Mouse (Mus musculus) thymus, postnatal 0 days (tissue): ENCODE measurements around the gene P2rx6. TPM values are rescaled to one million over a fixed set of nuclear protein-coding genes. Genes with fewer than 3 reads are reported as not detected.

Experiments
- DNase-seq: peaks from one replicate; pipeline ENCODE4 v3.0.0-alpha.2; 2015; ENCODE audit warnings: low spot score
- polyA plus RNA-seq: library from polyadenylated mRNA; unstranded; fragments of >200 nt; fragmentation: Nextera tagmentation; extraction: Ambion mirVana; gene quantifications from 2 replicates; pipeline ENCODE4 v1.2.1, GENCODE M21; 2015

The P2rx6 gene
- 1.4 and 2.0 TPM in 2 replicates for polyA plus RNA-seq

DNA sequence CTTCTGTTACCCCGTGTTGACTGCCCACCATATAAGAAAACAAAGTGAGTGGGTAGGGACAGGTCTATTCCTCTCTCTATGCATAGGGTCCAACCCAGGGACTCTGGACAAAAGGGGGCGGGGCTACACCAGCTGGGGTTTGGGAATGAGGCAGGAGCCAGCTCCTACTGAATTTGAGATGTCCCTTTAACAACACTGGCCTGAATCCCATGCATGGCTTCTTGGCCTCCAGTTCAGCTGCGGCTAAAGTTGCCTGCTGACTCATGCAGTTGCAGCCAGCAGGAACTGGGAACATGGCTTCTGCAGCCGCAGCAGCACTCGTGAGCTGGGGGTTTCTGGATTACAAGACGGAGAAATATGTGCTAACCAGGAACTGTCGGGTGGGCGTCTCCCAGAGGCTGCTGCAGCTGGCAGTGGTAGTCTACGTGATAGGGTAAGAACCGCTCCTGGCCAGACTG is at the start of gene P2rx6:
Gene P2rx6, plus strand, starts transcription at position 135 of the 458 bp plus-strand sequence.
- peak; percentile 5 for DNase-seq

DNA sequence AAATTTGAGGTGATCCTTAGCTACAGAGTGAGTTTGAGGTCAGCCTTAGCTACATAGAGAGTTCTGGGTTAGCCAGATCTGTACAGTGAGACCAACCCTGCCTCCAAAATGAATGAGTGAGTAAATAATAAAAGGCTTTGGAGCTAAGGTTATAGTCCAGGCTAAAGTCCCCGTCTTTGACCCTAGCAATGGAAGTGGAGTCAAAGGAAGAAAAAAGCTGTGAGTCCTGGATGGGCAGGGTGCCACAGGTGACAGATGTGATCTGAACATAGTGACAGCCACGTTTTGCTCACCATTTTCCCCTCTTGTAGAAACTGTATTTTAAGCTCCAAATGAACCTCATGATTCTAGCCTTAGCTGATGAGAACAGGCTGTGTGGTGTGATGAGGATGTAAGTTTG is 42.8 kb upstream of the P2rx6 start:
- DNase-seq: no peak

DNA sequence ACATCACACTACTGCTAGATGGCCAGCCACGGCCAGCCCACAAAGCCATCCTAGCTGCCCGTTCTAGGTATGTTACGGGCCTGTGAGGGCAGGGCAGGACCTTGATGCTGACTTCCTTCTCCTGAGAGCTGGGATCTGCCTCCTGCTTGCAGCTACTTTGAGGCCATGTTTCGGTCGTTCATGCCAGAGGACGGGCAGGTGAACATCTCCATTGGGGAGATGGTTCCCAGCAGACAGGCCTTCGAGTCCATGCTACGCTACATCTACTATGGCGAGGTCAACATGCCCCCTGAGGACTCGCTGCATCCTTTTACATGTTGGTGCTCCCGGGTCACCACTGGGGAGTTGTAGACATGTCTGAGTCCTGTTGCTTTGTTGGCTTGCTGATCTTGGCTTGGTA is 37.5 kb upstream of the P2rx6 start:
- no peak for DNase-seq

DNA sequence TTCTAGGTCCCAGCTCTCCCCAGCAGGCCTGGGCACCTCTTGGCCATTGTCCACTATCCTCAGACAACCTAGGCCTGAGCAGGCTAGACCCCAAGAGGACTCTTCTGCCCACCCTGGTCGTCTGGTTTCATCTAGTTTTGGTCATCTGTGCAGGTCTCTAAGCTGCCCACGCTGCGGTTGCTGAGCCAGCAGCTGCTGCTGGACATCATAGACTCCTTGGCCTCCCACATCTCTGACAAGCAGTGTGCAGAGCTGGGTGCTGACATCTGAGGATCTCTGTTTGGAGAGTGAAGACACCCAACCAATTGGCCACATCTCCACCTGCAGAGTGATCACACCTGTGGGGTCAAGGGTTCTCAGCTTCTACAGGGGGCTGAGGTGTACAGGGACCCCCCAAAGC is 36.2 kb upstream of the P2rx6 start:
- no peak for DNase-seq

DNA sequence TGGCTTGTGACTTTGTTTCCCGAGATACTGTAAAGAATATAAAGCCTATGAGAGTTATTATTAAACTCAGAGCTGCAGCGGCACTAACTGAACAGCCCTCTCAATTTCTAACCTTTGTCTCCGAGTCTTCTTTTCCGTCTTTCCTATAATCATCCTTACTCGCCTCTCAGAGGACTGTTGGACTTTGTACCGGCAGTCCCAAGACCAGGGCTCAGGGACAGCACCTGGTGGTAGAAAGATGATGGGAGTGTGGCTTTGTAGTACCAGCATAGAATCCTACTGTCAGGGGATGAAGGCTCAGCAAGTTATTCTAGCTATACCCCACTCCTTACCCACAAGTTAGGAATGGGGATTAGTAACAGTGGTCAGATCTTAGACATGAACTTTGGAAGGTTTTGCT is 35.5 kb upstream of the P2rx6 start:
- no peak for DNase-seq

DNA sequence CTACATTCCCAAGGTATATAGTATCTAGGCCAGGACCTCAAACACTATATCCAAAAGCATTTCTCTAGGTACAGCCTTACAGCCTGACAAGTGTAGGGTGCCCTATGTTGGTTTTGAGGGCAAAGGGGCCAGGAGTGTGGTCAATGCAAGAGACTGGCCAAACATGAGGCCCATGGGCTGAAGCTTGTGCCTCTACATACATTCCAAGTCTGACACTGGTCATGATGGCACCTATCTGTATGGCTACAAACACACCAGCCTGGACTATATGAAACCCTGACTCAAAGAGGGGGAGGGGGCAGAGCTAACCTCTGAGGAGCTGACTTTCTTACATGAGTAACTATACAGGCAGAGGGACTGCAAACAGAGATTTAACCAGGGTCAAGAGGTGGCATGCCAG is 34.1 kb upstream of the P2rx6 start:
- DNase-seq: no peak

DNA sequence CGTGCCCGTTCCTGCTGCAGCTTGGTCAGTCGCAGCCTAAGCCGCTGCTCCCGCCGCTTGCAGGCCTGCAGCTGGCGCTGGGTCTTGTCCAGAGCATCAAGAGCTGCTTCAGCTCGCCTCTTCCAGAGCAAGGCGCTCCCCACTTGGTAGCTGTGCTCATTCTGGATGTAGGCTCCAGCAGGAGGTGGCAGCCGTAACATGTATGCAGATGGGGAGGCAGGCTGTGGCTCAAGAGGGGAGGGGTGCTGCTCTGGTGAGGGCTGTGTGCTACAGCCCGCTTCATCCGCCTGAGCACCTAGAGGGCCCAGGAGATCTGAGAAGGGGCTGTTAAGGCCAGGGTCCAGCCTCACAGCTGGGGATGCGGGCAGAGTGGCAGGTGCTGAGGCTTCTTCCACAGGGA is 33.4 kb upstream of the P2rx6 start:
- DNase-seq: no peak

DNA sequence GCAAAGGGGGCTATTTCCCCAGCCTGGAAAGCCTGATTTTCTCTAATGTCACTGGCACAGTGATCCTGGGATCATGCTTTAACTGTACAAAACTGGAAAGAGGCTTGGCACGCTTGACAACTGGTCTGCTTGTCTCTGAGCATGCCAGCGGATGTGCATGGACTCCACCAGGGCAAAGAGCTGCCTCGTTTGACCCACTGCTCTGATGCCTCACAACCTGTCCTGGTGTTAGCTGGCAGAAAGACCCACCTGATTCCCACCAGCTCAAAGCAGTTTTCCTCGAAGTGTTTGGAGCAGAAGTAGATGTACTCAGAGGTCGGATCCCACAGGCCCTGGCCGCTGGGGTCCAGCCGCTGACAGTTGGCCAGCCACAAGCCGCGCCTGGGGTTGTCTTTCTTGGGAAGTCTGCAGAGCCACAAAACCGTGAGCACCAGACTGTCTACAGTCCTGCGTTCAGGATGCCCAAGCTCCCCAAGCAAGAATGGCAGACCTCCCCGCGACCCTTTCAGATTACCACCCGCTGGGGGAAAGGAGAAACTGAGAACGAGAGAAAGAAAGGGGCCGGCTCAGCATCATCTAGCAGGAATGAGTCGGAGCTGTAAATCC is 31.6 kb upstream of the P2rx6 start:
- DNase-seq: no peak

DNA sequence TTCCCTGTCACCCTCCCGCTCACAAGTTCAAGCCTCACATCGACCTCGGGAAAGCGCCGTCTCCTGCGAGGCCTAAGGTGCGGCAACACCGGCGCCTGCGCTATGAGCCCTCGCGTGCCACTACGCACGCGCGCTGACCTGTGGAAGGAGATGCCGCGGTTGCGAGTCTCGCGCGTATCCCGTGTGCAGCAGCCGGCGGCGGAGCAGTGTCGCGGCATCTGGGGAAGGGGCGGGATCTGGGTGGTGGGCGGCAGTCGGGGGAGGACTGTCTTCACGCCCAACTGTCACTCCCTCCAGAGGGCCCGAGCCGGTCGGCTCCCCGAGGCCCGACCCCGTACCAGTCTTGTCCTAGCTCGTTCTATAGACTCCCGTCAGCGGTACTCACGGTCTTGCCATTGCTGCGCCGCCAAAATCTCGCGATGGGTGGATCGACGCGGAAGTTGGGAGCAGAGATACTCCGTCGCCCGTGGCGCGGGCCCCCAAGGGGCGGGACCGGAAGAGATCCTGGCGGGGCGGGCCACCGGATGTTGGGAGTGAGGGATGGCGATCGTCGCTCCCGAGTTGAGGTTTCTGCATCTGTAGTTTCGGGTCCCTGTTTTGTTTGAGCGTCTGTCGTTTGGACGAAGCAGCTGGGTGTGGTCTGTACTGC is 30.9 kb upstream of the P2rx6 start, which contains the start of gene Thap7:
Gene Thap7, minus strand, starts transcription at position 497 of the 649 bp plus-strand sequence.
- peak; percentile 98 for DNase-seq

DNA sequence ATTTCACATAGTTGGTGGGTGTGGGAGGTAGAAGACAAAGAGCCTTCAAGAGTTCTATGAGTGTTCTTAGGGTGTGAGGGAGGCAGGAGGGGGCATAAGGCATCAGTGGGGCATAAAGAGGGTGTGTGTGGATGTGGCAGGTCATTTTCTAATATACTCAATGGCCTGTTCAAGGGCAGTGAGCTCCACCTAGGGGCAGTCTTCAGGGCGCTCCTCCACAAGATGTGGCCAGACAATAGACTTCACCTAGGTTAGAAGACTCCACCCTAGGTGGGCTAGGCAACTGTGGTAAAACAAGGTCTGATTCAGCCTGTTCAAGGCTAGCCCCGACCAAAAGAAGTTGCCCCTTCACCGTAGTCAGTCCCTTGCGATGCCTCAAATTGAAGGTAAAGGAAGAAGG is 29.4 kb upstream of the P2rx6 start:
- no peak for DNase-seq

DNA sequence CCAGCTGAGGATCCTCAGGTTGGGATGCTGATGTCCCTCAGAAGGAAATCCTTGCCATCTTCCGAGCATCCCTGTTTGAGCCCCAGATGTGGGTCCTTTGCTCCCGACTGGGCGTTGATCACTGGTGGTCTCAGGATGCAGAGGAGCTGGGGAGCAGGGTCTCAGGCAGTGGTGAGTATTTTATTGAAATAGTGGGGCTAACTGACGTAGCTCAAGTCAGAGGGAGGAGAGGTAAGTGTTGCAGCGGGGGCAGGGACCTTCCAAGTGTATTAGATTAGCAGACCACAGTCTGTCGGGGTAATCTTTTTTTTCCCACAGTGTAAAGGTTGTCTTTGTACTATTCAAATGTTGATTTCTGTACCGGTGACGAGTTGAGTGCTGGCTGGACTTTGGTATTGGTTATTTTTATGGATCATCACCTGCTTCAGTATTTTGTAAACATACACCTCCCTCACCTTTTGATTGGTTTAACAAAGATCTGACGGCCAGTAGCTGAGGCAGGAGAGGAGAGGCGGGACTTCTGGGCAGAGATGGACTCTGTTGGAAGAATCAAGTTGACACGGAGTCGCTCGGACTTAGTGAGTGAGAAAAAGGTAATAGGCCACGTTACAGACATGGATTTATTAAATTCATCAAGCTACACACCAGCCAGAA is 28.9 kb upstream of the P2rx6 start:
- no peak for DNase-seq

DNA sequence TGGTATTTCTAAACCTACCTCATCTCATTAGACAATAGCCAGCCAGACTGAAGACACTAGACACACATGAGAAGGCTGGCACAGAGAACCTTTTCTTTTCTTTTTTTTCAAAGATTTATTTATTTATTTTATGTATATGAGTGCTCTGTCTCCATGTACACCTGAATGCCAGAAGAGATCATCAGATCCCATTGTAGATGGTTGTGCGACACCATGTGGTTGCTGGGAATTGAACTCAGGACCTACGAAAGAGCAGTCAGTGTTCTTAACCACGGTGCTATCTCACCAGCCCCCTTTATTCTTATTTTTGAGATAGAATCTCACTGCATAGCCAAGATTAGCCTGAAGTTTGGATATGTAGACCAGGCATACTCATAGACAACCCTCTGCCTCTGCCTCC is 25.1 kb upstream of the P2rx6 start:
- no peak for DNase-seq

DNA sequence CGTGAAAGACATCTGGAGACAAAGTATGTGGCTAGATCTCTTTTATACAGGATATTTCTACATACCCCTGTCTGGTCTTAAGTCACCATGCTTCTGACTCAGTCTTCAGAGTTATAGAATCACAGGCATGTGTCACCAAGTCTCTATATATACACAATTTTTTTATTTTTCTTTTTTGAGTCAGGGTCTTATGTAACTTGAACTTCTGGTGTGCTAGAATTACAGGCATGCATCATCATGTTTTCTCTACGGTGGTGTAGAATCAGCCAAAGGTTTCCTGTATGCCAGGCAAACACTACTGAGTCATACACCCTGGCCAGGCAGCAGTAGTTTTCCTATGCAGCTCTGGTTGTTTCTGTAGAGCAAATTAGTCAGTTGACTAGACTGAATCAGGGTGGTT is 19.1 kb upstream of the P2rx6 start:
- DNase-seq: no peak

DNA sequence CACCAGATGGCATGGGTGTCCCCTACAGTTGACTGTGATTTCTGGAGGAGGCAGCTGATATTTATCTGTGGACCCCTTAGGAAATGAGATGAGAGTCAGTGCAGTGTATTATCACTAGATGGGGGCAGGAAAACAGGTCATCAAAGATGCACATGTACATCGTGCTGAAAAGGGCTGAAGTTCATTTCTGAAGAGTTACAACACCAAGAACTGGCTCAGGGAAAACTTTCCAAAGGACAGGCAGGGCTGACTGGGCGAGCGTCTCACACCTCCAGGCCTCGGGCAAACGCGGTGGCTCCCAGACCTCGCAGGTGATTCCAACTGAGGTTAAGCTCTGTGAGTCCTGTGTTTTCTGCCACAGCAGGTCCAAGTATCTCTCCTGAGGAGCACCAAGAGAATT is 8.8 kb upstream of the P2rx6 start:
- DNase-seq: no peak

DNA sequence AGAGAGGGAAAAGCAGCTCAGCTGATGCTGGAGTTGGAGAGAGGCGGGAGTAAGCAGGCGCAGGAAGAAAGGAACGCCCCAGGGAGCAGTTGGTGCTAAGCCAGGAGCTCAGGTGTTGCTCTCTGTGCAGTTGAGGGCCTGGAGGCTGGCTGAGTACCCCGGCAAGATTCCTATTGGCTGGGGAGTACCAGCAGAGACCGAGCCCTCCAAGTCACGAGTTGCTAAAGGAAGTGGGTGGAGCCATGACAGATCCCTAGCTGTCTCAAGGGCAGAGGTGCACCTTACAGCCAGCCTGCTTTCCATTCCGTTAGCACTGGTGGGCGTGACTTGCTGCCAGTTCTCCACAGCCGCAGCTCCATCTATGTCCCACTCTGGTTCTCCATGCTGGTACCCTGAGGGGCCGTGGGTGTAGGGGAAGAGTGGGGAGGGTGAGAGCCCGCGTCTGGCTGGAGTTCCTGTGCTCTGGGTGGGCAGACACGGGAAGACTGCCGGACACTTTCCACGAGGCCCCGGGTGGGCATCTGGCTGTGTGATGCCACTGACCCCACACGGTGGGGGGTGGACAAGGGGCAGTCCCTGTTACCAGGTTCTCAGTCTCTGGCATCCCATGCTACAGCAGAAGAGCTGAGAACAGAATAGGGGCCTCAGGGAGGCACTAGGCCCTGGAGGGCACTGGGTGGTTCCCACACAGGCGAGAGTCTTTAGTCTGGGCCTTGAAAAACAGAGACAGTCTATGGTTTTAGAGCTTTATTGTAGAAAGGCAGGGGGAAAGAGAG is 7.6 kb upstream of the P2rx6 start:
- DNase-seq: peak; percentile 93

DNA sequence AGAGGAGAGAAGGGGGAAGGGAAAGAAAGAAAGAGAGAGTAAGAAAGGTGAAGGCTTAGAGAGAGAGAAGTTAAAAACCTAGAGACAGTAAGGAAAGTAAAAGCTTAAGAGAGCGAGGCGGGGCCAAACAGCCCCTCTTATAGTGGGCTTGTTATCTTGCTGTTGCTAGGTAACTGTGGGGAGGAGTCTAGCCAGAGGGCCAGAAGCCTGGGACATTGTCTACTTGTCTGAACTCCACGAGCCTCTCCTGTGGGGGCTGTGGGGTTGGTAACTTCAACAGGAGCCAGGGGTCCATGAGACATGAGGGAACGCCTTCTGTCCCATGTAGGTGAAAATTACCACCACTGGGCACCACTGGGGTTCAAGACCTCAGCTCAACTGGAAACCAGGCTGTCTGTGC is 7.0 kb upstream of the P2rx6 start:
- peak; percentile 20 for DNase-seq

DNA sequence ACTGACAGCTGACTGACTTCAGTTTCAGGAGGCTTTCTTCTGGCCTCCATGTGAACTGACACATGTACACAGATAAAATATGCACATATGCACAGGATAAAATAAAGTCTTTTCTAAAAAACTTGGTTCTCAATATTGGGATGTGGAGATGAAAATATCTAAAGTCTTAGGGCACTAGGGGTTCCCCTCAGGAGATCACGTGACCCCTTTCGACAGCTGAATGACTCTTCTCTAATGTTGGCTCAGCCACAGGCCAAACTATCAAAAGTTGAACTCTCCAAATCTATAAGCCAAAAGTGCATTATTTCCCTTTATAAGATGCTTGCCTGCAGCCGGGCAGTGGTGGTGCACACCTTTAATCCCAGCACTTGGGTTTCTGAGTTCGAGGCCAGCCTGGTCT is 5.5 kb upstream of the P2rx6 start:
- no peak for DNase-seq

DNA sequence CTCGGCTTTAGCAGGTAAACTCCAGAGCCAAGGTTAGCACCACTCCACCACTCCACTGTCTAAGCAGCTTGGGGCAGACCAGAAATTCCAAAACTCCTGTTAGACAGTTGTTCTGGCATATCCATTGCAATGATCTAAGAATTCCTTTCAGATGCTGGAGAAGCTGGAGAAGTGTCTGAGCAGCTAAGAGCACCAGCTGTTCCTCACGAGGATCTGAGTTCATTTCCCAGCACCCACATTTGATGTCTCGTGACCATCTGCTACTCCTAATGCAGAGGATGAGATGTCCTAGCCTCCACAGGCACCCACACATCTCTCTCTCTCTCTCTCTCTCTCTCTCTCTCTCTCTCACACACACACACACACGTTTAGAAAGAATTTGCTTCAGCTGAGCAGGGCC is 4.8 kb upstream of the P2rx6 start:
- no peak for DNase-seq

DNA sequence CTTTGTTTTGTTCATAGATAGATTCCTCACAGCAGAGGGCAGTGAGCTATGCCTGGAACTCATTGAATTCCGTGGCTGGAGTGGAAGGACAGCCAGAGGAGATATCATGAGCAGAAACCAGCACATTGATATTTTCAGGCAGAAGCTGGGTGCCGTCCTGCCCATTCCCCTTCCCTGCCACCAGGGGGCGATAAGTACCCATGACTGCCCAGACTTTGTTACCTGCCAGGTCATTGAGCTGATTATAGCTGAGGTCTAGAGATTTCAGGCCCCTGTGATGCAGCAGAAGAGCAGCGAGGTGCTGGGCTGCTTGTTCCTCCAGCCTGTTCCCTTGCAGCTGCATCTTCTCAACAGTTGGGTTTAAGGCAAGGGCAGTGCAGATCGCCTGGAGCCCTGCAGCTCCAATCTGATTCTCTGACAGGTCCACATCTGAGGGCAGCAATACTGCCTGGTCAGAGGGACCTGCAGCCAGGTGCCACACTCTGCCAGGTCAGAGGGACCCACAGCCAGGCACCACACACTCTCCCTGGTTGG is 3.7 kb upstream of the P2rx6 start:
- peak; percentile 61 for DNase-seq

DNA sequence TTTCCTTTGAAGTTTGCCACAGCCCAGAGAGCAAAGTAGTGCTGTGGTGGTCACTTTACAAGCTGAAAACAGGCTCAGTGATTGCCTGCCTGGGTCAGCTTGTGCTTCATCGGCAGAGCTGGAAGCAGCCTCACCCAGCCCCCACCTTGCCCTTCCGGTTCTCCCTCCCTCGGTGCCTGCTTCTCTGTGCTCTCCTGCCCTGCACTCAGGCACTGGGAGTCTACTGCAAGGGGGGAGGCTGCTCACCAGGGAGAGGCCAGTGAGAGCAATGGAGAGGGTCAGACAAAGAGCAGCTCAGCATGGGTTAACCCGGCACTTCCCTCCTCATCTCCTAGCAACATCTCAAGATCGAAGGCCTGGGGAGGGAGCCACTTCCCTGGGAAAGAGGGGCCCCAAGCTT is 2.9 kb upstream of the P2rx6 start:
- DNase-seq: peak; percentile 25

DNA sequence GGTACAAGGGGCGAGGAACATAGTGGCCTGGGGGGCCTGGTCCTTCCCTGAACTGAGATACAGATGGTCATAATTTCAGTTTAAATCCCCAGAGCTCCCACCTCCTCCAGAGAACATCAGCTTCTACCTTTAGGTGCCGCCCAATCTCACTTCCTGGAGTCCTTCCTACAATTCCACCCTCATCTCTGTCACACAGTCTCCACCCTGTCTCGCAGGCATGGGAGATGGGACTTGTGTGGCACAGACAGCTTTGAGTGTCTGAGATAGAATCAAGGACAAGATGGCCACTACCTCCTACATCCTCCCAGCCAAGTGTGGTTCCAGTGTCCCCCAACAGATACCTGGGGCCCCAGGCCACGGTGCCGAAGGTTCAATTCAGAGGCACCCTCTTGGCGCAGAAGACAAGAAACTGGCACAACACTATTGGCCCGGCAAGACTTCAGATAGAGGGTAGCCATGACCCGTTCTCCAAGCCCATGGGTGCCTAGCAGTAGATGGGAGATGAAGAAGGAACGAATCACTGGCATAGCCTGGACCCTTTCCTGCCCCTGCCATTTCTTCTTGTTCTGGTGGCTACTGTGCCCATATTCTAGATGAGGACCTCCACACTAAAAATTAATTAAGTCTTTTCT is 2.2 kb upstream of the P2rx6 start:
- DNase-seq: no peak
